Mouse (Mus musculus) midbrain, embryonic 15.5 days (tissue): ENCODE data around the gene Thegl. TPM values are rescaled to one million over a fixed set of nuclear protein-coding genes. Genes with fewer than 3 reads are reported as not detected.
"Not testable (repeated sequence)": the region's sequence is repeated elsewhere in the genome, so short reads cannot be mapped to it uniquely, and the experiment has no call there.

Experiments used
- ATAC-seq: fragments of 200-750 bp; cut with Nextera tagmentation; replicated peaks from 2 replicates; pipeline ENCODE4 v1.8.0; 2017; ENCODE audit warnings: moderate TSS enrichment
- H3K27ac ChIP-seq: fragments of 300-500 bp; sonication (generic); 2 replicates; pipeline ENCODE4 v1.5.1; 2015; ENCODE audit warnings: mild to moderate bottlenecking, inconsistent platforms
- H3K27me3 ChIP-seq: fragments of 300-500 bp; sonication (generic); replicated peaks from 2 replicates; pipeline ENCODE4 v1.6.1; 2015; ENCODE audit warnings: inconsistent platforms
- H3K36me3 ChIP-seq: fragments of 300-500 bp; sonication (generic); replicated peaks from 2 replicates; pipeline ENCODE4 v1.6.1; 2015; ENCODE audit warnings: inconsistent platforms
- H3K4me1 ChIP-seq: fragments of 300-500 bp; sonication (generic); 2 replicates; pipeline ENCODE4 v1.6.1; 2015; ENCODE audit warnings: inconsistent platforms
- H3K4me2 ChIP-seq: fragments of 300-500 bp; sonication (generic); 2 replicates; pipeline ENCODE4 v1.6.1; 2015; ENCODE audit warnings: inconsistent platforms, mild to moderate bottlenecking, moderate library complexity
- H3K4me3 ChIP-seq: fragments of 300-500 bp; sonication (generic); 2 replicates; pipeline ENCODE4 v1.5.1; 2015; ENCODE audit warnings: mild to moderate bottlenecking, inconsistent platforms
- H3K9ac ChIP-seq: fragments of 300-500 bp; sonication (generic); 2 replicates; pipeline ENCODE4 v1.6.1; 2015; ENCODE audit warnings: mild to moderate bottlenecking, inconsistent platforms
- H3K9me3 ChIP-seq: fragments of 300-500 bp; sonication (generic); 2 replicates; pipeline ENCODE4 v1.6.1; 2016; ENCODE audit warnings: inconsistent platforms
- WGBS: fragments of 180-500 bp; shearing (Covaris S2); methylation state at CpG from one replicate; pipeline ENCODE4 v1.1.7; 2015; ENCODE audit warnings: mixed read lengths; 5-methylcytosine and 5-hydroxymethylcytosine counted together
- polyA plus RNA-seq: library from polyadenylated mRNA; unstranded; fragments of >200 nt; fragmentation: Nextera tagmentation; extraction: Ambion mirVana; gene quantifications from 2 replicates; pipeline ENCODE4 v1.2.1, GENCODE M21; 2015

Gene Thegl
- polyA plus RNA-seq, 1 experiment from 2014 or later: 0.85 TPM

GRCm38 (mm10) chr5:77089294-77089693 is 73.5 kb downstream of the Thegl start:
- H3K36me3 ChIP-seq: no peaks in the 10 kb centered on the region
- no peak overlapping the region for H3K4me3 ChIP-seq
- 48% methylated on average over 1 of the region's 1 CpGs for WGBS
- H3K4me1 ChIP-seq: peaks cover 5% of the 10 kb centered on the region
- H3K27me3 ChIP-seq: peaks cover 15% of the 10 kb centered on the region; the same call in 1 of the 2 replicates
- H3K9ac ChIP-seq: no peak overlapping the region
- ATAC-seq: no peak
- no peaks in the 10 kb centered on the region for H3K9me3 ChIP-seq
- no peak overlapping the region for H3K27ac ChIP-seq
- H3K4me2 ChIP-seq: no peak overlapping the region

GRCm38 (mm10) chr5:77089901-77090300 is 74.1 kb downstream of the Thegl start:
- peaks cover 18% of the 10 kb centered on the region for H3K27me3 ChIP-seq
- H3K4me3 ChIP-seq: no peak overlapping the region
- no peak for ATAC-seq
- WGBS: 30% methylated on average over 8 of the region's 8 CpGs
- no peak overlapping the region for H3K4me2 ChIP-seq
- H3K36me3 ChIP-seq: no peaks in the 10 kb centered on the region
- no peaks in the 10 kb centered on the region for H3K9me3 ChIP-seq
- H3K4me1 ChIP-seq: peaks cover 10% of the 10 kb centered on the region
- no peak overlapping the region for H3K27ac ChIP-seq
- no peak overlapping the region for H3K9ac ChIP-seq

DNA sequence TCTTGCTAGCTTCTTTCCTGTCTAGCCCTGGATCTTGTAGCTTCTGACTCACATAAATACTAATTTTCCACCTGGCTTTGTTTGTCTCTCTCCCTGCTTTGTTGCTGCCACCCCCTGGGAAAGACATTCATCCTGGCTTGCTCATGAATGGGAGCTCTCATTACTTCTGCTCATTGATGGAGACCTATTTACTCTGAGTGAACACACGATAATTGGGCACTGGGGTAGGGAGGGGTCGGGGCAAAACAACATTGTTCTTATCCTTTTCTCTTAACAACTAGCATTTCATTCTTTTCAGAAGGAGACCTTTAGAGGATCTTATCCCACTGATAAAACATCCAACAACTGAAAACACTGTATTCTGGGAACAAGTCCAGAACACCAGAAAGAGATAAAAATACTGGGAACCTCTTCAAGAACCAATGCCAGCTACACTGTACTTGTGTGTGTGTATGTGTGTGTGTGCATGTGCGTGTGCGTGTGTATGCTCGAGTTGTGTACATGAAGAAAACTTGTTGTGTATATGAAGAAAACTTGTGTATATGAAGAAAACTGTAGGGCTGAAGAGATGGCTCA is 74.8 kb downstream of the Thegl start:
- Histone ChIP-seq H3K4me3 (no peak overlapping the region), H3K27ac (no peak overlapping the region), H3K9ac (no peak overlapping the region), H3K9me3 (no peaks in the 10 kb centered on the region), H3K27me3 (peaks cover 23% of the 10 kb centered on the region), H3K4me1 (peaks cover 14% of the 10 kb centered on the region), H3K36me3 (no peaks in the 10 kb centered on the region), H3K4me2 (no peak overlapping the region)
- no peak for ATAC-seq
- 57% methylated on average over 5 of the region's 5 CpGs for WGBS

GRCm38 (mm10) chr5:77091923-77092322 is 76.1 kb downstream of the Thegl start:
- Histone ChIP-seq H3K9ac (no peak overlapping the region), H3K36me3 (no peaks in the 10 kb centered on the region), H3K9me3 (no peaks in the 10 kb centered on the region), H3K4me3 (no peak overlapping the region), H3K4me1 (peaks cover 14% of the 10 kb centered on the region), H3K27ac (no peak overlapping the region), H3K27me3 (peaks cover 35% of the 10 kb centered on the region), H3K4me2 (no peak overlapping the region)
- no peak for ATAC-seq
- WGBS: 90% methylated on average over 3 of the region's 3 CpGs

DNA sequence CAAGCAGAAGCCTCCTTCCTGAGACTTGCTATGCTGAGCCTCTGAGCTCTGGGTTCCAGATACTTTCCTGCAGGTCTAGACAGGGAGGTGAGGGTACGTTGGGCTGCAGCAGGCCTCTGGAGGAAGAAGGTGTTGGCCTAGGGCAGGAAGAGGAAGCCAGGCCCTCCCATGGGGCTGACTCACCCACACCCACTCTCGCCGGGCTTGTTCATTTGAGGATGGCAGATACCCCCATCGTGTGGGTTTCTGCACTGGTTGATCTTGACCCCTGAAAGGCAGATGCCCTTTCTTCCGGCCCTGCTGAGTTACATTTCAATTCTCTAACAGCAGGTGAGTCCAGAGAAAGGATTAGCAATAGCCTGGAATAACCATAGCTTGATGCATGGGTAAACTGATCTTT is 76.7 kb downstream of the Thegl start:
- no peak overlapping the region for H3K4me3 ChIP-seq
- no peak overlapping the region for H3K9ac ChIP-seq
- H3K27ac ChIP-seq: no peak overlapping the region
- peaks cover 14% of the 10 kb centered on the region for H3K4me1 ChIP-seq
- H3K36me3 ChIP-seq: no peaks in the 10 kb centered on the region
- no peak overlapping the region for H3K4me2 ChIP-seq
- no peaks in the 10 kb centered on the region for H3K9me3 ChIP-seq
- H3K27me3 ChIP-seq: peaks cover 41% of the 10 kb centered on the region
- ATAC-seq: no peak
- WGBS: 82% methylated on average over 5 of the region's 5 CpGs

DNA sequence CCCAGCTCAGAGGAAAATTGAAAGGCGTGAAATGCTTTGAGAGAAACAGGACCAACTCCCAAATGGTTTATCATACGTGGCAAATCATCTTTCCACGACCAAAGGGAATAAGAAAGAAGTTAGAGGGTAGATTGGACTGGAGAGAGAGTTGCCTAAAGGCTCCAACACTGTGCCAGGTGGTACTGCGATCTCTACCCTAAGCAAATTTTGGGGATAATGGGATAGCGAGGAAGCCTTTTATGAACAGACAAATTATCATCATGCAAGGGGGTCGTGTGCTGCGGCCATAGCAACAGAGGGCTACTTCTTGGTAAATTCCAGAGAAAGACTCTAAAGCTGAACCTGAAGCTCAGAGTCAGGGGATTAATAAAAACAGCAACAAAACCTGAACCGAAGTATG is 78.1 kb downstream of the Thegl start:
- peak overlapping the region; percentile 57 for H3K4me3 ChIP-seq
- no peak overlapping the region for H3K27ac ChIP-seq
- H3K9me3 ChIP-seq: no peaks in the 10 kb centered on the region
- H3K27me3 ChIP-seq: peaks cover 45% of the 10 kb centered on the region
- H3K4me1 ChIP-seq: peaks cover 14% of the 10 kb centered on the region
- WGBS: 18% methylated on average over 8 of the region's 8 CpGs
- no peak; the same call in 1 of the 2 replicates for ATAC-seq
- no peaks in the 10 kb centered on the region for H3K36me3 ChIP-seq
- H3K4me2 ChIP-seq: peak overlapping the region; percentile 100
- H3K9ac ChIP-seq: no peak overlapping the region

- H3K9ac ChIP-seq: peak overlapping the region; percentile 48
- H3K4me1 ChIP-seq: peaks cover 14% of the 10 kb centered on the region
- ATAC-seq: peak; percentile 73
- H3K36me3 ChIP-seq: no peaks in the 10 kb centered on the region
- no peaks in the 10 kb centered on the region for H3K9me3 ChIP-seq
- H3K27ac ChIP-seq: no peak overlapping the region
- peak overlapping the region; percentile 57 for H3K4me3 ChIP-seq
- under 1% methylated on average over 69 of the region's 69 CpGs for WGBS
- peak overlapping the region; percentile 100 for H3K4me2 ChIP-seq
- peaks cover 44% of the 10 kb centered on the region for H3K27me3 ChIP-seq
Measured at GRCm38 (mm10) chr5:77094510-77095491, 79.0 kb downstream of the Thegl start.

GRCm38 (mm10) chr5:77096194-77096593 is 80.4 kb downstream of the Thegl start:
- H3K27me3 ChIP-seq: peaks cover 44% of the 10 kb centered on the region
- 94% methylated on average over 3 of the region's 3 CpGs for WGBS
- not testable (repeated sequence) for H3K9ac ChIP-seq, H3K4me2 ChIP-seq, H3K9me3 ChIP-seq, ATAC-seq, H3K4me3 ChIP-seq, H3K27ac ChIP-seq, H3K36me3 ChIP-seq
- peaks cover 14% of the 10 kb centered on the region for H3K4me1 ChIP-seq

GRCm38 (mm10) chr5:77097686-77098085 is 81.9 kb downstream of the Thegl start:
- H3K4me3 ChIP-seq: no peak overlapping the region
- H3K9ac ChIP-seq: no peak overlapping the region
- no peaks in the 10 kb centered on the region for H3K9me3 ChIP-seq
- H3K27me3 ChIP-seq: peaks cover 40% of the 10 kb centered on the region
- ATAC-seq: no peak
- H3K4me2 ChIP-seq: no peak overlapping the region
- peaks cover 14% of the 10 kb centered on the region for H3K4me1 ChIP-seq
- no peak overlapping the region for H3K27ac ChIP-seq
- WGBS: 54% methylated on average over 6 of the region's 6 CpGs
- H3K36me3 ChIP-seq: no peaks in the 10 kb centered on the region

GRCm38 (mm10) chr5:77098874-77099273 is 83.1 kb downstream of the Thegl start:
- H3K4me3 ChIP-seq: no peak overlapping the region
- no peaks in the 10 kb centered on the region for H3K9me3 ChIP-seq
- no peak overlapping the region for H3K9ac ChIP-seq
- no peak overlapping the region for H3K4me2 ChIP-seq
- H3K27ac ChIP-seq: no peak overlapping the region
- H3K27me3 ChIP-seq: peaks cover 36% of the 10 kb centered on the region
- H3K4me1 ChIP-seq: peaks cover 13% of the 10 kb centered on the region
- WGBS: 78% methylated on average over 3 of the region's 3 CpGs
- no peaks in the 10 kb centered on the region for H3K36me3 ChIP-seq
- no peak for ATAC-seq

DNA sequence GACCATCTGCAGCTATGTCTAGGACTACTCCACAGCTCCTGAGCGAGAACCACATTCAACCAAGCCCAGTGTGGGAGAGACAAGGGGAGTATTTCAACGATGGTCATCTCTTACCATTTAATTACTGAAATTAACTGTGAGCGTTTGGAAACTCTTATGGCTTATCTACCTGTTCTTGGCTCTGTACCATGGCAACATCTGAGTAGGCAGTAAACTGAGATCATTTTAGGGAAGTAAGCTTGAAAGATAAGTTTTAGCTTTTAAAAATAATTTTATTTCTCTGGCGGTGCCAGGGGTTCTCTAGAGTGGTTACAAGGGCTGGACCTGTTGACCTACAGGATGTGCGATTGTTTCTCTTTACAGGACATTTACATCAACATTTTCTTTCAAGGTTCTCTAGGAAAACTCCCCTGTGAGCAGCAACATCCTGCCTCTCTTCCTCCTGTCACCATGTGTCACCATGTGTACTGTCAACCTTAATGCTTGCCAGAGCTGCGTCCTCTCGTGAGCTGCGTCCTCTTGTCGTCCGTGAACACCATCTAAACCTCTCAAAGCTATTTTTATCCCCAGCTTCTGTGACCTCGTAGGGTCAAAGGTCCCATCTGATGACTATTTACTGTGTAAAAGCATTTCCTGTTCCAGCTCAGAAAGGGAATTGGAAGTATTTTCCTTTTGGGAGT is 83.6 kb downstream of the Thegl start:
- no peaks in the 10 kb centered on the region for H3K9me3 ChIP-seq
- WGBS: 80% methylated on average over 11 of the region's 11 CpGs

GRCm38 (mm10) chr5:77099997-77100380 is 84.2 kb downstream of the Thegl start:
- H3K4me2 ChIP-seq: no peak overlapping the region
- no peak overlapping the region for H3K9ac ChIP-seq
- no peak for ATAC-seq
- H3K4me3 ChIP-seq: no peak overlapping the region
- peaks cover 3% of the 10 kb centered on the region for H3K4me1 ChIP-seq
- peaks cover 37% of the 10 kb centered on the region for H3K27me3 ChIP-seq
- 78% methylated on average over 6 of the region's 6 CpGs for WGBS
- no peaks in the 10 kb centered on the region for H3K9me3 ChIP-seq
- no peaks in the 10 kb centered on the region for H3K36me3 ChIP-seq
- H3K27ac ChIP-seq: no peak overlapping the region

More for the DNA sequence above, 83.6 kb downstream of the Thegl start:
- Histone ChIP-seq H3K27ac (no peak overlapping the region), H3K27me3 (peaks cover 39% of the 10 kb centered on the region), H3K4me3 (no peak overlapping the region), H3K4me1 (peaks cover 8% of the 10 kb centered on the region), H3K9ac (no peak overlapping the region), H3K4me2 (no peak overlapping the region), H3K36me3 (no peaks in the 10 kb centered on the region)
- ATAC-seq: no peak
